Mouse (Mus musculus) megakaryocyte, embryonic 14.5 days (primary cell): ENCODE results near the gene Wdr35. TPM values are rescaled to one million over a fixed set of nuclear protein-coding genes. Genes with fewer than 3 reads are reported as not detected.
"Not testable (repeated sequence)": the region's sequence is repeated elsewhere in the genome, so short reads cannot be mapped to it uniquely, and the experiment has no call there.

Experiments
- H3K27me3 ChIP-seq: replicated peaks from 2 replicates; pipeline ENCODE3; 2012; ENCODE audit warnings: inconsistent platforms
- H3K36me3 ChIP-seq: replicated peaks from 2 replicates; pipeline ENCODE3; 2012; ENCODE audit warnings: low read length, inconsistent platforms, mixed read lengths
- H3K4me1 ChIP-seq: 2 replicates; pipeline ENCODE4 v1.6.1; 2012; ENCODE audit warnings: inconsistent platforms
- H3K4me3 ChIP-seq: replicated peaks from 2 replicates; pipeline ENCODE3; 2012; ENCODE audit warnings: moderate library complexity, mild to moderate bottlenecking, inconsistent platforms
- H3K9me3 ChIP-seq: 2 replicates; pipeline ENCODE4 v1.6.1; 2012; ENCODE audit warnings: inconsistent platforms
- FLI1 ChIP-seq: IDR thresholded peaks from 2 replicates; pipeline ENCODE4 v1.6.1; 2012; ENCODE audit warnings: low read length, inconsistent platforms, mixed read lengths
- GATA1 ChIP-seq: IDR thresholded peaks from 3 replicates; pipeline ENCODE4 v1.6.1; 2012; ENCODE audit warnings: mixed read lengths, low read length, inconsistent platforms, borderline replicate concordance
- polyA plus RNA-seq: library from polyadenylated mRNA; stranded (reverse); fragments of >175 nt; gene quantifications from 2 replicates; pipeline ENCODE4 v1.2.3, GENCODE M21; 2012; ENCODE audit warnings: low replicate concordance; ENCODE audit not compliant: insufficient read depth

Wdr35 gene
- polyA plus RNA-seq, 1 experiment = 0.08 TPM

GRCm38 (mm10) chr12:9026843-9027242 is 53.2 kb downstream of the Wdr35 start:
- H3K36me3 ChIP-seq = no peaks in the 10 kb centered on the region
- no peaks in the 10 kb centered on the region for H3K9me3 ChIP-seq
- H3K27me3 ChIP-seq = no peaks in the 10 kb centered on the region
- H3K4me3 ChIP-seq = peak overlapping the region; percentile 4
- TF ChIP-seq FLI1 (no peak), GATA1 (no peak)
- peaks cover 15% of the 10 kb centered on the region for H3K4me1 ChIP-seq

GRCm38 (mm10) chr12:9028816-9029215 is 55.1 kb downstream of the Wdr35 start:
- H3K27me3 ChIP-seq, H3K36me3 ChIP-seq, H3K9me3 ChIP-seq: not testable (repeated sequence)
- H3K4me3 ChIP-seq = peak overlapping the region; percentile 59
- peaks cover 20% of the 10 kb centered on the region for H3K4me1 ChIP-seq

- H3K4me3 ChIP-seq = peak overlapping the region; percentile 93
- TF ChIP-seq GATA1 (peak; percentile 98), FLI1 (no peak)
- no peaks in the 10 kb centered on the region for H3K27me3 ChIP-seq
- H3K36me3 ChIP-seq = no peaks in the 10 kb centered on the region
- H3K4me1 ChIP-seq = peaks cover 24% of the 10 kb centered on the region
- no peaks in the 10 kb centered on the region for H3K9me3 ChIP-seq
These were observed 55.8 kb downstream of the Wdr35 start for GRCm38 (mm10) chr12:9029506-9029887.

GRCm38 (mm10) chr12:9029888-9030723 is 56.4 kb downstream of the Wdr35 start, which contains the start of gene Ttc32:
TSS of gene Ttc32 (plus strand) at chr12:9029997.
- Histone ChIP-seq H3K36me3 (no peaks in the 10 kb centered on the region), H3K27me3 (no peaks in the 10 kb centered on the region), H3K9me3 (no peaks in the 10 kb centered on the region), H3K4me1 (peaks cover 24% of the 10 kb centered on the region), H3K4me3 (peak within 1 kb of the TSS; percentile 93)
- TF ChIP-seq FLI1 = no peak
- no peak; the same call in 2 of the 3 replicates for TF ChIP-seq GATA1

- Histone ChIP-seq H3K9me3 (no peaks in the 10 kb centered on the region), H3K4me1 (peaks cover 24% of the 10 kb centered on the region), H3K4me3 (peak overlapping the region; percentile 28), H3K27me3 (no peaks in the 10 kb centered on the region), H3K36me3 (no peaks in the 10 kb centered on the region)
- TF ChIP-seq GATA1 = no peak
These were observed 57.5 kb downstream of the Wdr35 start for GRCm38 (mm10) chr12:9031166-9031565.

GRCm38 (mm10) chr12:9033140-9033539 is 59.4 kb downstream of the Wdr35 start:
- H3K9me3 ChIP-seq = no peaks in the 10 kb centered on the region
- peaks cover 26% of the 10 kb centered on the region for H3K4me1 ChIP-seq
- no peak overlapping the region for H3K4me3 ChIP-seq
- H3K36me3 ChIP-seq = no peaks in the 10 kb centered on the region
- no peak for TF ChIP-seq GATA1
- no peak for TF ChIP-seq FLI1
- no peaks in the 10 kb centered on the region for H3K27me3 ChIP-seq

- TF ChIP-seq FLI1 (no peak), GATA1 (no peak)
- no peak overlapping the region for H3K4me3 ChIP-seq
- H3K36me3 ChIP-seq = peaks cover 5% of the 10 kb centered on the region
- no peaks in the 10 kb centered on the region for H3K27me3 ChIP-seq
- H3K4me1 ChIP-seq = peaks cover 14% of the 10 kb centered on the region
- no peaks in the 10 kb centered on the region for H3K9me3 ChIP-seq
These were observed 62.7 kb downstream of the Wdr35 start for GRCm38 (mm10) chr12:9036409-9036808.

GRCm38 (mm10) chr12:9040177-9040576 is 66.5 kb downstream of the Wdr35 start:
- H3K9me3 ChIP-seq = peaks cover 6% of the 10 kb centered on the region
- H3K36me3 ChIP-seq = peaks cover 21% of the 10 kb centered on the region
- TF ChIP-seq GATA1 = no peak
- no peak for TF ChIP-seq FLI1
- no peaks in the 10 kb centered on the region for H3K27me3 ChIP-seq
- H3K4me3 ChIP-seq = no peak overlapping the region
- H3K4me1 ChIP-seq = peaks cover 4% of the 10 kb centered on the region; the same call in 1 of the 2 replicates

GRCm38 (mm10) chr12:9040686-9041085 is 67.0 kb downstream of the Wdr35 start:
- H3K4me1 ChIP-seq = peaks cover 5% of the 10 kb centered on the region
- peaks cover 6% of the 10 kb centered on the region for H3K9me3 ChIP-seq
- H3K36me3 ChIP-seq = peaks cover 21% of the 10 kb centered on the region
- TF ChIP-seq GATA1 = no peak
- no peak overlapping the region for H3K4me3 ChIP-seq
- no peaks in the 10 kb centered on the region for H3K27me3 ChIP-seq

- TF ChIP-seq GATA1 (no peak), FLI1 (no peak)
- no peaks in the 10 kb centered on the region for H3K27me3 ChIP-seq
- H3K4me3 ChIP-seq = no peak overlapping the region
- peaks cover 12% of the 10 kb centered on the region for H3K4me1 ChIP-seq
- peaks cover 21% of the 10 kb centered on the region for H3K36me3 ChIP-seq
- peaks cover 6% of the 10 kb centered on the region for H3K9me3 ChIP-seq
These were observed 68.6 kb downstream of the Wdr35 start for GRCm38 (mm10) chr12:9042316-9042715.
